8 mouse cellular contexts compared by ENCODE assay signal in the genomic region with DNA sequence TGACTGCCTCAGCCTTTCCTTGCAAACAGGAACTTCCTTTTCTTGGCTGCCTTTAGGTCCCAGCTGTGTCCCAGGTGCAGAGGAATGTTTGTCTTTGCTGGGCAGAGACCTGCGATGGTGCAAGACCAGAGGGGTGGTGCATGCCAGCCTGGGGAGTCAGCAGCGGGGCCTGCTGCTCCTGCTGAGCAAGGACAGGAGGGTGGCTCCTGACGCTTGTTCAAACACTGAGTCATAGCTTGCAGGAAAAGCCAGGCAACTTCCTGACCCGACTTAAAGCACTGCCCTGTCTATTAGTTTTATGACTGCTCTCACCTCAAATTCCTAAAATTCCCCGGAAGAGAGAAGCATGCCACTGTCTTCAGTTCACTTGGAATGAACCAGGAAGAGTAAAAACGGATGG. TPM values are rescaled to one million over a fixed set of nuclear protein-coding genes. Genes with fewer than 3 reads are reported as not detected.
A peak's percentile ranks its signal among the peaks of the same experiment; 100 is the strongest.
DNase-seq lines count a peak whose midpoint lies in the region; ATAC-seq lines count a peak whose summit lies in the region.

No protein-coding gene starts in this region.

- peak; percentile 39; the same call in 1 of the 2 replicates for ATAC-seq in embryonic facial prominence, embryonic 15.5 days (ENCODE audit: insufficient number of reproducible peaks, low FRiP score, low TSS enrichment, low read depth)
- ATAC-seq in liver, embryonic 15.5 days (ENCODE audit: insufficient read depth): peak; percentile 62
- ATAC-seq in forebrain, embryonic 14.5 days: no peak

- peak overlapping the region; percentile 24; the same call in 1 of the 2 replicates for H3K4me2 ChIP-seq in embryonic facial prominence, embryonic 15.5 days (replicated peaks)
- H3K4me2 ChIP-seq in liver, embryonic 15.5 days: no peak overlapping the region
- H3K4me2 ChIP-seq in forebrain, embryonic 14.5 days (ENCODE audit: low read length): no peak overlapping the region

- H3K9ac ChIP-seq in embryonic facial prominence, embryonic 15.5 days: no peak overlapping the region
- H3K9ac ChIP-seq in liver, embryonic 15.5 days: no peak overlapping the region
- H3K9ac ChIP-seq in forebrain, embryonic 14.5 days (ENCODE audit: low read length): no peak overlapping the region

- no peaks in the 10 kb centered on the region for H3K9me3 ChIP-seq in embryonic facial prominence, embryonic 15.5 days (replicated peaks)
- no peaks in the 10 kb centered on the region for H3K9me3 ChIP-seq in liver, embryonic 15.5 days (replicated peaks)
- H3K9me3 ChIP-seq in forebrain, embryonic 14.5 days (replicated peaks; ENCODE audit: control insufficient read depth, low read length): no peaks in the 10 kb centered on the region

- intact Hi-C loops in gastrocnemius, postnatal 36 days (cut with DNase I): no loop called here

- no peaks in the 10 kb centered on the region for H3K27me3 ChIP-seq in embryonic facial prominence, embryonic 15.5 days
- no peaks in the 10 kb centered on the region for H3K27me3 ChIP-seq in liver, embryonic 15.5 days
- H3K27me3 ChIP-seq in forebrain, embryonic 14.5 days (replicated peaks; ENCODE audit: control insufficient read depth, insufficient read depth, low read length): no peaks in the 10 kb centered on the region

- H3K4me3 ChIP-seq in embryonic facial prominence, embryonic 15.5 days (replicated peaks): no peak overlapping the region
- H3K4me3 ChIP-seq in liver, embryonic 15.5 days (replicated peaks): no peak overlapping the region
- no peak overlapping the region for H3K4me3 ChIP-seq in forebrain, embryonic 14.5 days (ENCODE audit: low read depth, low read length)

- WGBS in embryonic facial prominence, embryonic 15.5 days: 13% methylated on average over 6 of the region's 6 CpGs
- WGBS in liver, embryonic 15.5 days (ENCODE audit: insufficient replicate concordance): 4% methylated on average over 6 of the region's 6 CpGs
- WGBS in forebrain, embryonic 14.5 days: 37% methylated on average over 6 of the region's 6 CpGs

- peak overlapping the region; percentile 77 for H3K27ac ChIP-seq in embryonic facial prominence, embryonic 15.5 days (replicated peaks)
- H3K27ac ChIP-seq in liver, embryonic 15.5 days (replicated peaks): no peak overlapping the region
- H3K27ac ChIP-seq in forebrain, embryonic 14.5 days (ENCODE audit: low read depth, low read length): no peak overlapping the region

- H3K4me1 ChIP-seq in embryonic facial prominence, embryonic 15.5 days: peaks cover 15% of the 10 kb centered on the region
- H3K4me1 ChIP-seq in liver, embryonic 15.5 days (replicated peaks): peaks cover 17% of the 10 kb centered on the region
- H3K4me1 ChIP-seq in forebrain, embryonic 14.5 days (ENCODE audit: control insufficient read depth, insufficient read depth, low read length): no peaks in the 10 kb centered on the region

- DNase-seq in testis, postnatal 10 days (ENCODE audit: low spot score): peak; percentile 37
- no peak for DNase-seq in testis, postnatal 14 days (ENCODE audit: low spot score)
- DNase-seq in yolk sac, embryonic 10.5 days (ENCODE audit: low spot score): peak; percentile 78
- DNase-seq in cerebellum, adult 9-10 months: no peak
- DNase-seq in forebrain, embryonic 14.5 days (ENCODE audit: low spot score): no peak
- no peak for DNase-seq in gastrocnemius, postnatal 36 days

- H3K36me3 ChIP-seq in embryonic facial prominence, embryonic 15.5 days: no peaks in the 10 kb centered on the region
- H3K36me3 ChIP-seq in liver, embryonic 15.5 days (replicated peaks): no peaks in the 10 kb centered on the region
- no peaks in the 10 kb centered on the region for H3K36me3 ChIP-seq in forebrain, embryonic 14.5 days (ENCODE audit: control insufficient read depth, insufficient read depth, low read length)

RNA-seq across cellular contexts. Expression of a gene that starts 57.9 kb away (rescaled TPM):
- polyA plus RNA-seq in embryonic facial prominence, embryonic 15.5 days (2015; fragmentation: Nextera tagmentation; extraction: Ambion mirVana): 21.2 TPM in 2 replicates
- polyA plus RNA-seq in liver, embryonic 15.5 days (2015; fragmentation: Nextera tagmentation; extraction: Ambion mirVana): 3.1 and 4.3 TPM in 2 replicates
- polyA plus RNA-seq in forebrain, embryonic 14.5 days (2014; fragmentation: Nextera tagmentation; extraction: Ambion mirVana): 15.0 and 16.2 TPM in 2 replicates
- total RNA-seq in gastrocnemius, postnatal 36 days (2021): 10 to 100 TPM; 20.8 to 21.0 TPM

Comparison
In these comparisons a context has a peak if more than half of its experiments do, and no peak if none do; other contexts are left out.
1. DNase-seq: peak in testis, postnatal 10 days (single experiment) and yolk sac, embryonic 10.5 days (single experiment); none in testis, postnatal 14 days (single experiment), cerebellum, adult 9-10 months (single experiment), forebrain, embryonic 14.5 days (single experiment) and gastrocnemius, postnatal 36 days (0 of 2).